Mouse (Mus musculus) T-cell, adult 2 months (primary cell): ENCODE measurements around the gene Dohh.

Experiments used
- DNase-seq: peaks from one replicate; pipeline ENCODE4 v3.0.0; 2022; ENCODE audit warnings: low spot score

Gene Dohh

DNA sequence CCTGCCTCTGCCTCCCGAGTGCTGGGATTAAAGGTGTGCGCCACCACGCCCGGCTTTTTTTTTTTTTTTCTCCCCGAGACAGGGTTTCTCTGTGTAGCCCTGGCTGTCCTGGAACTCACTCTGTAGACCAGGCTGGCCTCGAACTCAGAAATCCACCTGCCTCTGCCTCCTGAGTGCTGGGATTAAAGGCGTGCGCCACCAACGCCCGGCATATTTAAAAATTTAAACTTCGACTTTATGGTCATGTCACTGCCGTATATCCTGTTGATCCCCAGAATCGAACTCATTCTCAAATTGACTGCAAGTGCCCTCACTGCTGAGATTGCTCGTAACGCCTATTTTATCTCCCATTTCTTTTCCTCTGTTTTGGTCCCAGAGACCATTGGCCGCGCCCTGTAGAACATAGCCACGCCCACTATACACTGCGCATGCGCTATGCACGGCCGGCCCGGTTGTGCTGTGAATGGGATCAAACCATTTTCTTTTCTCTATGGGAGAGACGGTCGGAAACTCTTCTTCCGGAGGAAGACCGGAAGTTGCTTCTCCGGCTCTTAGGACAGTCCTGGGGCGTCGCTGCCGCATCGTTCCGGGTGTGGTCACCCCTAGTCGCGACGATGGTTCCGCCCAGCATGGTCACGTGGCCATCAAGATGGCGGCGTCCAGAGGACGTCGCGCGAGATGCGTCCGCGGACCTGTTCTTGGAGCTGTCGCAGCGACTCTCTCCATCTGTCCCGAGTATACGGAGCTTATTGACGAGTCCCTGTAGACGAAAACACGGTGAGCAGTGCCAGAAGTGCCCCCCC, at the start of gene Dohh, which contains the start of gene Gm48551:
Gene Dohh, plus strand, starts transcription at position 627 of the 803 bp plus-strand sequence.
Gene Gm48551, plus strand, starts transcription at position 665 of the 803 bp plus-strand sequence.
- DNase-seq: peak; percentile 97

DNA sequence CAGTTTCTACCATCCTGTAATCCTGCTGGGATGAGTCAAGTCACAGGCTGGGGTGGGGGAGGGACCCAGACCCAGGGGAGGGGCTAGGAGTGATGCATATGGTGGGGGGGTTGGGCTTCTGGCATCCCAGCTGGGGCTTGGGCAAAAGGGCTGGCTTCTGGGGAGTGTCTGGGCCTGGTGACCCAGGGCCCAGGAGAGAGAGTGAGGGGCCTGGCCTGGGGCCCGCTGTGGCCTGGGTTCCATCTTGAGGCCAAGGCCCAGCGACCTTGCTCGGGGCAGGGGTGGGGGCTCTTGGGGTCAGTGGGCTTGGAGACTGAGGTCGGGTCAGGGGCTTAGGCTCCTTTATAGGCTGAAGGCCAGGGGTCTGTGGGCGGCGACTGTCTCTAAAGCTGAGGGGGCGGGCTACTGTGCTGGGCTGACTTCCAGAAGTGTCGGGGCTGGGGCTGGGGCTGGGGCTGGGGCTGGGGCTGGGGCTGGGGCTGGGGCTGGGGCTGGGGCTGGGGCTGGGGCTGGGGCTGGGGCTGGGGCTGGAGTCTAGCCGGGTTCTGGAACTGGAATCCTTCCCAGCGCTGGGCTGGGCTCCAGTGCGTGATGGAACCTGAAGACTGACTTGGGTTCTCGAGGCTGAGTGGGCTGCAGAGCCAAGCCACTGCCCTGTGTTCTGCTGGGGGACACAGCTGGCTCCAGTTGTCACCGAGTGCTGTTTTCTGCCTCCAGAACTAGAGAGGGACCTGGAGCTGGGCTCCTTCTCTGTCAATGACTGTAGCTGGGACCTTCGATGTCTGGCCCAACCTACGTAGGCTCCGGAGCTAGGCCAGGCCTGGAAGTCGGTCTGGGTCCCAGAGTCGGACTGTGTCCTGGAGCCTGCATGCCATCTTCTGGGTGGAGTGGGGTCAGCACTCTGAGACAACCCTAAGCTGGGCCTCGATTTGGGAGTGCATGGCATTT, 48.6 kb upstream of the Dohh start:
- DNase-seq: no peak

DNA sequence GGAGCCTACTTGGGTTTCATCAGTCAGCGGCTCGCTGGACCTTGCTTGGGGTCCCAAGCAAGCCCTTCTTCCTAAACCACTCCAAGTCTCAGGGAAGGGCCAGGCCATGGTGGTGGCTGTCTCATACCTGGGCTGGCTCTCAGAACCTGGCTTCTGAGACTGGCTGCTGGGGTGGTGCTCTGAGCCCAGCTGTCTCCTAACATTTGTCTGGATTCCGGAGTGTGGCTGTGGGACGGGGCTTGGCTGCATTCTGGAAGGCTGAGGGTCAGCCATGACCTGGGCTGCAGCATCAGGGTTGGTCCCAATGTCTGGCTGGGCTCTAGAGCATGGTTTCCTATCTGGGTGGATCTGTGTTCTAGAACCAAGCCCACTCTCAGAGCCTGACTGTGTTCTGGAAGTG, 47.7 kb upstream of the Dohh start:
- DNase-seq: no peak

DNA sequence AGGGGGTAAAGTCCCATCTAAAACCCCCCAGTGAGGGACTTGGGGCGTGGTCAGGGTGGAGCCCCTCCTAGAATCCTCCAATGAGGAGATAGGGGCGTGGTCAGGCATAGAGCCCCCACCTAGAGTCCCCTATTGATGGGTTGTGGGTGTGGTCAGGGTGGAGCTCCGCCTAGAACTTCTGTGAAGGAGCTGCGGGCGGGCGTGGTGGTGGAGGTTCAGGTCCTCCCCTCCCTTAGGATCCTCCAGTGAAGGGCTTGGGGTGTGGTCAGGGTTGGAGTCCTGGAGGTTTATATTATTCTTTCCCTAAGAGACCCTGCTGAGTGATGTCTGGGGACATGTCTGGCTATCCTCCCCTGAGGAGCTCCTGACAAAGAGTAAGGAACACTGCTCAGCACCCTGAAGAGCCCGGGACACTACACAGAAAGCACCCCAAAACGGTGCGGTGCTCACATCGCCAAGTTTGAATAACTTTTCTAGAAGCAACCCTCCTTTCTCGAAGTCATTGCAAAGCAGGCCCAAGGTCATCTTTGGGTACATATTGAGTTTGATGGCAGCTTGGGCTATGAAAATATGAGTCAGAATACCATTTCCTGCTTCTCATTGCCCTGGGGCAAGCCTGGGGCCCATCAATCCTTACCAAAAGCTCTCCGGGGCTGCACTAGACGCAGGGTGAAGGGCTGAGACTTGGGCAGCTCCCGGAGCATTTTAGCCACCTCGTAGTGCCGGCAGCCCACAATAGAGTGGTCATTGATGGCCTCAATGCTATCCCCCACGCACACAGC, 43.5 kb upstream of the Dohh start:
- no peak for DNase-seq

DNA sequence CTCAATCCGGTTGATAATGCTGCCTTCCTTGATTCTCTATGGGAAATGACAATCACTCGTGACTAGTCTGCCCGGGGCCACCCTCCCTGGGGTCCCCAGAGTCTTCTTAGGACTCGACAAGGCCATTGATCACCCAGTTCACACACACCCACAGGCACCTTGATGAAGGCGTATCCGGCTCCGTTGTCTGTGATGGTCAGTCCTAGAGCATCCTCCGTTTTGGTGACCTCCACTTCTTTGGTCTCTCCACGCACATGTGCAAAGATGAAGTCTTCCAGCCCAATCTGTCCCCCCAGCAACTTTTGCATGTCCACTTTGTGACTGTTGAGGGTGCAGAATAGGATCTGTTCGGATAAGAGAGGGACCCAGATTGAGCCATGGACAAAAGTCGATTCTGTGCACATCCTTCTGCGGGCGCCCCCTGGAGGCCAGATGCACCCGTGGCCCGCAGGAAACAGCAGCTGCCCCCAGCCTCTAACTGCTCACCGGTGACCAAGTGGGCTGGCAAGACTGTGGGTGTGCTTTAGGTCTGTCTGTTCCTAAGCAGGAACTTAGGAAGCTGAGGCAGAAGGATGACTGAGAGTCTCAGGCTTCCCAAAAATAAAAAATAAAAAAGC, 42.8 kb upstream of the Dohh start:
- DNase-seq: peak; percentile 70

DNA sequence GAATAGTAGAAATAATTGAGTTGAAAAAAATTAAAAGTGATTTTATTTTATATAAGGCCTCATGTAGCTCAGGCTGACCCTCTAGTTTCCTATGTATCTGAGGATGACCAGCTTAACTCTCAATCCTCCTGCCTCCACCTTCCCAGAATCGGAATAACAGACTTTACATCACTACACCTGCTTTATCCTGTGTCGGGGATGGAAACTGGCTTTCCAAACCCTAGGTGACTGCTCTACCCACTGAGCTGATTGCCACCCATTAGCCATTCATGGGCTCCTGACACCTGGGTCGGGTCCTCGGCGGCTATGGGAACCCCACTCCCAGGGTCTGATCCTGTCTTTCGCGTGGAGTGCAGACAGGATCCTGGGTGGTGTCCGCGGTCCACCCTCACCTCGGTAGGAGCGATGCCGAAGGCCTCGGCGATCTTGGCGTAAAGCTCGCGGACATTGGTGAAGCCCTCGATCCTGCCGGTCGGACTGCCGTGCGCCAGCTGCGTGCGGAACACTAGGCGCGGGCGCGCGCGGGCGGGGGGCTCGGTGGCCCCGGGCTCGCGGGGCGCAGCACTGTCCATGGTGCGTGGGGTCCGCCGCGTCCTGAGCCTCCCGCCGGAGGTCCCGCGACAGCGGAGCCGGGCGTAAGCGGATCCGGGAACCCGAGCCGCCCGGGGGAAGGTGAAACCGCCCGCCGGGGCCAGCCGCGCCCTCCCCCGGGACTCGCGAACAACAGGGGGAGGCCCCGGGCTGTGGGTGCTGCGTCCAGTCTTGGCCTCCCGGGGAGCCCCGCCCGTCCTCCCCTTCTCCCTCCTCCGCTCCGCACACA, 41.3 kb upstream of the Dohh start, which contains the start of gene Gipc3:
Gene Gipc3, minus strand, starts transcription at position 581 of the 820 bp plus-strand sequence.
- no peak for DNase-seq

DNA sequence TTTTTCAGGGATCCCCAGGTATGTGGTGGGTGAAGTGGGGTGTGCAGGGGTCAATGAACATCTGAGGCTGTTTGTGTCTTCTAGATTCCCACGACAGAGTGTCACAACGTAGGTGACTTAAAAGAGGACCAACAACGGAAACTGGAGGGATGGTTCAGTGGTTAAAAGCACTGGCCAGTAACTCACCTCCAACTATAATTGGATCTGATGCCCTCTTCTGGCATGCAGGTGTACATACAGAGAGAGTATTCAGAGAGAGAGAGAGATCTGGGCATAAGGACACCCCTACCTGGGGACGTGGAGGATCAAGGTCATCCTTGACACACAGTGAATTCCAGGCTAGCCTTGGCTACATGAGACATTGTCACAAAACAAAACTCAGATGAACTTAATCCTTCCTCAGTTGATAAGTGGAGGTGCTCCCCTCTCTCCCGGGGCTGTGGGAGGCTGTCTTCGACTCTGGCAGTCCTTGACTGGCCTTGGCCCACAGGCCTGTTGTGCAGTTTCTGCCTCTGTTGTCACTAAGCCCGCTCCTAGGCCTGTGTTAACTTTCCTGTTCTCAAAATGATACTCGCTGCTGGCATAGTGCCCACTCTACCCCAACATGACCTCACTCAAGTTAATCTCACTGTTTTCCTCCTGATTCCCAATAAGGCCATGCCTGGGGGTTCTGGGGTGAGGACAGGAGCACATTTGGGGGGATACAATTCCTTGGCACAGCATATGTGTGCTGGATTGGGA, 39.6 kb upstream of the Dohh start:
- no peak for DNase-seq

DNA sequence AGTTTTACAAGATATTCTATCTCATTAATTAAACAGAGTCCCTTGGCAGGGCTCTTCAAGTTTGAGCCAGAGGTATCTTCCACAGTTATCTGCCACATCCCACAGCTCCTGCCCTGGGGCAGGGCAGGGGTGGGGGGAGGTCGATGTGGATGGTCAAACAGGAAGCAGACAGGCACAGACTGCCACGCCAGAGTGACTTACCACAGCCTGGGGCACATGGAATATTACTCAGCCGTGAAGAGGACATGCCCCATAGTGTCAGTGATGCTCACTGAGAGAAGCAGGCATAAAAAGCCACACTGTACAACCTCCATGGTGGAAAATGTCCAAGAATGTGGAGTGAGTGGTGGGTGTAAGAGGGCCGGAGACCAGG, 39.1 kb upstream of the Dohh start:
- no peak for DNase-seq

DNA sequence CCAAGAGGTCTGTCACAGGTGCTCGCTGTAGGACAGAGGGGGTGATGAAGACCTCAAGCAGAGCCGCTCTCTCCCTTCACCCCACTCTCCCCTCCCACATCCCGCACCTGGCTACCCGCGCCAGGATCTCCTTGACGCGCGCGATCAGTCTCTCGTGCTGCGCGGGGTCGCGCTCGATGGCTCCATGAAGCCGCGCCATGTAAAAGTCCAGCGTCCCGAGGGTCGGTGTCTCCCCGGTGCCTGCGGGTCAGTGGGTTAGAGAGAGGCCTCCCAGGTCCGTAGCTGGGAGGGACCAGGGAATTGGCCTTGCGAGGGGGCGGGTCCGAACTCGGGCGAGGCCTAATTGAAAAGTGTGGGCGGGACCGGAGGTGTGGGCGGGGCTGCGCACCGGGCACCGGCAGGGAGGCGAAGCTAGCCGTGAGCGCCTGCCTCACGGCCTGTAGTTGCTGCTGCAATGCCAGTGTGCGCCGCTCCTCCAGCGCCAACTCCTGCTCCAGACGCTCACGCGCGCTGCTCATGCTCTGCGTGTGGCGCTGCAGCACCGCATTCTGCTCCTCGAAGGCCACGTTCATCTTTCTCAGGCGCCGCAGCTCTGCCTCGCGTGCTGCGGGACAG, 37.7 kb upstream of the Dohh start:
- DNase-seq: peak; percentile 50

DNA sequence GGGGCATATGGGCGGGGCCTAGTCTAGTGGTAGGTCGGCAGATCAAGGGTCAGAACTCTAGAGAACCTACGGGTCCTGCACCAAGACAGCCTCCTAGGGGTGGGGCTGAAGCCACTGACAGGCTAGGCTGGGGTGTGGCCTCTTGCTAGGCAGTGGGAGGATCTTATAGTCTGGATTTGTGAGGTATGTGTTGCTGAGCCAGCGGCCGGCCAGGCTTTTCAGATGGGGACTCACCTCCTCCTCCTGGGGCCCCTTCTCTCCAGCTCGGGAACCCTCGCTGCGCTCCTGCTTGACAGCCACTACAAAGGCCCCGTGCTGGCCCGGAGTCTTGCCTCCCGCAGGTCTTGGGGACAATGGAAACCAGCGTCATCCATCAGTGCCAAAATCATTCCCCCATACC, 35.1 kb upstream of the Dohh start:
- DNase-seq: no peak

DNA sequence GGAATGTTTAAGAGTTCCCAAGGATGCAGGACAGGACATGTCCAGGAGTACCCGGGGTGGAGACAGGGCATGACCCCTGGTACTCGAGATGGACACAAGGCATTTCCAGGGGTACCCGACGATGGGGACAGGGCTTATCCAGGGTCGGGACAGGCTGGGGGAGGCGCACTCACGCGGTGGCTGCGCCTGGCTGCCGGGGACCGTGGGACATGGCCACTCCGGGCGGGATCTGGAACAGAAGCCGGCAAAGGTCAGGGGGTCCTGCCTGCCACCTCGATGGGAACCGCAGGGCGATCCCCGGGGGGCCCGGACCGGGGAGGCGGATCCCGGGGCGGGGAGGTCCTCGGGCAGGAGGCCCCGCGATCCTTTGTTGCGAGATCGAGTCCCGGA, 34.3 kb upstream of the Dohh start:
- no peak for DNase-seq

DNA sequence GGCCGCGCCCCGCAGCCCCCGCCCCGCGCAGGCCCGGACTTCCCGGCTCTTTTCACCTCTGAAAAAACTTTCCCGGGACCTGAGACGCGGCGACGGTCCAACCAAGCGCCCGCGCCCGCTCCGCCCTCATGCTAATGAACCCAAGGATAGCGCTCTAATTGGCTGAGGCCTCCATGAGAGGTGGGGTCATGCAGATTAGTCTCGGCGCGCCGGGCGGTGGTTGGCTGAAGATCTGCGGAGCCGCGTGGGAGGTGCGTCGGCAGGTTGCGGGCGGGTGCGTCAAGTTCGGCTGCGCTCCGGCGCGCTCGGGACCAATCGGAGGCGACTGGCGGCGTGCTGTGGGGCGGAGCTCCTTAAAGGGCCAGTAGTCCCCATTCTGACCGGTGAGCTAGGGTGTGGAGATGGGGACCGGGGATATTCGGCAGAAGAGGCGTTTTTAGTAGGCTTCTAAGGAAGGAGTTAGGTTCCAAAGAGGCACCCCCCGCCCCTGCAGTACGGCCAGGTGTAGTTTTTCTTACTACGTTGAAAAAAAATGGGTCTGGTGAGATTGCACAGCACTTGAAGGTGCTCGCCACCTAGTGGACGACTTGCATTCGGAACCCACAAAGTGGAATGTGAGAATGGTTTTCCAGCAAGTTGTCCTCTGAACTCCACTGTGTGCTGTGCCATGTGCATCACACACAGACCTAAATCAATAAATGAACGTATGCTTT, 33.7 kb upstream of the Dohh start, which contains the start of gene Hmg20b:
Gene Hmg20b, minus strand, starts transcription at position 130 of the 713 bp plus-strand sequence.
- peak; percentile 98 for DNase-seq

DNA sequence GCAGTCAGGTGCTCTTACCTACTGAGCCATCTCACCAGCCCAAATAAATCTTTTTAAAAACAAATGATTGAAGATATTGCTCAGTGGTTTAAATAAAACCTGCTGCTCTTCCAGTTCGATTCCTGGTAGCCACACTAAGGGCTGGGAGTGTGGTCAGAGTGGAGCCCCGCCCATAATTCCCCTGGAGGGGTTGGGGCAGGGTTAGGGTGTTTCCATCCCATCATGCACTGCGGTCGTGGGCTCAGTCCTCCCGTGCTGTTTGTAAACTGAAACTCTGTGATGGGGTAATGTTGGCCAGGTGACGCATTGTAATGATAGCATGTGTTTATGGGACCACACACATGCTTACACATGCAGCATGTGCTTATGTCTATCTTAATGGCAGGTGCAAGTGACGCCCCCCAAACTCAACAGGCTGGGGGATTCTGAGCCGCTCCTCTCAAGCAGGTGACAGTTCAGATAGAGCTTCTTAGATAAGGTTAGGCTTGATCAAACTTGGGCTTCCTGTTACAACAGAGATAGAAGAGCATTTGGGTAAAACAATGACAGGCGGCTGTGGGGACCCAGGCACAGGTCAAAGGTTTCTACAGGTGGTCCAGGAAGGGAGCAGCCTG, 32.4 kb upstream of the Dohh start:
- peak; percentile 66 for DNase-seq

DNA sequence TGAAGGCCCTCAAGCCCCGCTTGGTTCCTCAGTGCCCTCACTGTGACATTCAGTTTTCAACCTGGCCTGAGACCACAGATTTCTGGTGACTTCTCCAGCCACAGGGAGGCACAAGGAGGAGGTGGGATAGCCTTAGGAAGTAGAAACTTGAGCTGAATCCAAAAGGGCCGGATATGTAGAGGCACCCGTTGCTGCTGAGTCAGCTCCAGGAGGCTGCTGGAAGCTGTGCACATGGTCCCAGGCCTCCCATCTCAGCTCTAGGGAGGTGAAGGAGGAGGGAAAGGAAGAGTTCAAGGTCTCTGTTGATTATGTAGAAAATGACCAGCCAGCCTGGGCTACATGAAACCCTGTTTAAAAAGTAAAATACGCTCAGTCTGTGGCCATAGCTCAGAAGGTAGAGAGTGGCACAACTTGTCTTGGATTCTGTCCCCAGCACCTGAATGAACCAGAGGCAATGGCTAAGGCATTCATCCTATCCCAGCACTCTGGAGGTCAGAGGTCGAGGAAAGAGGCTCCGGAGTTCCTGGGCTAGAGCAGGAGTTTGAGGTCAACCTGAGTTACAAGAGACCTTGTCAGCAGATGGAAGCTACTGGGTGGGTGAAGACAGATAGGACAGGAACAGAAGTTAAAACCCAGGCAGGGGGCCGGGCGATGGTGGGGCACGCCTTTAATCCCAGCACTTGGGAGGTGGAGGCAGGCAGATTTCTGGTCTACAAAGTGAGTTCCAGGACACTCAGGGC, 29.3 kb upstream of the Dohh start:
- no peak for DNase-seq

DNA sequence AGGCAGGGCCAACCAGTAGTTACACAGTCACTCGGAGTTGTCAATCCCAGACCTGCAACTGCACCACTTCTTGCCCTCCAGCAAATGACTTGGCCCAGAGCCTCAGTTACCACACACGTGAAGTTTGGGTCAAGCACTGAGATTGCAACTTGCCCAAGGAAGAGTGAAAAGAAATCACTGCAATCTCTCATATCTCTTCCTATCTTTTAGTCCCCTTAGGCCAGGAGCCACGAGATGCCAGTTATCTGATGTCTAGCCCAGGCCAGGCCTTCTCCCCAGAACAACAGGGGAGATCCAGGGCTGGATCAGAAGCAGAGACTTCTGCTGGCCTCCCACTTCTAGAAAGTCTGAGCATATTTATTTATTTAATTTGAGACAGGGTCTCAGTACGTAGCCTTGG, 28.7 kb upstream of the Dohh start:
- DNase-seq: no peak

DNA sequence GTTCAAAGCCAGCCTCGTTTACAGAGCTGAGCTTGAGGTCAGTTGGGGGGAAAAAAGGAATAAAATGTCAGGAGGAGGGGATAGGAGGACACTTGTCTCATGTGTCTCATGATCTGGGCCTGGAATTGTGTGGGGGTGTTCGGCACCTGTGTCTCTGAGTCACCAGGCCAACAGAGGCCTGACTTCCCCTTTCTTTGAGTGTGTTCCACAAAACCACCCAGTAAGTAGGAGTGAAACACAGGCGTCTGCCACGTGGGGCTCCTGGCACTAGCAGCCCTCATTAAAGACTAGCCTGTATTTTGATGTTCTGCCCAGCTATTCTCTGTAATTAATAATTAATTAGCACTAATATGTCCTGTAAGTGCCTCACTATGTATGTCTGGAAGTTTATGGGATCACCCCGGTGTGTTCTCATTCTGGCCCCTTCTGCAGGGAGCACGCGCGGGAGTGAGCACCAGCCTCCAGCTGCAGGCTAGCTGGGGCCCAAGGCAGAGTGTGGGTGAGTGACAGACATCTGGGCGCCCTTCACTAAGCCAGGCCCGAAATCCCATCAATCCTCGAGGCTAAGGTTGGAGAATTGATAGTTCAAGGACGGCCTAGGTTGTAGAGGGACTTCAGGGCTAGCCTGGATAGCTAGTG, 27.8 kb upstream of the Dohh start:
- no peak for DNase-seq
